Mouse (Mus musculus) liver, embryonic 14.5 days (tissue): ENCODE data around the gene Flt3l. TPM values are rescaled to one million over a fixed set of nuclear protein-coding genes. Genes with fewer than 3 reads are reported as not detected.
"Not testable (repeated sequence)": the region's sequence is repeated elsewhere in the genome, so short reads cannot be mapped to it uniquely, and the experiment has no call there.

ENCODE experiments used
- ATAC-seq: fragments of 200-750 bp; cut with Nextera tagmentation; 2 replicates; pipeline ENCODE4 v1.8.0; 2017; ENCODE audit warnings: moderate number of reproducible peaks, mild to moderate bottlenecking, moderate library complexity; ENCODE audit not compliant: insufficient read depth
- DNase-seq, 3 experiments: peaks; one replicate each; pipeline ENCODE4 v3.0.0-alpha.2; 2012 to 2013; ENCODE audit warnings: low read depth in 3 of 3, low spot score in 3 of 3
- H3K27ac ChIP-seq: fragments of 300-500 bp; sonication (generic); 2 replicates; pipeline ENCODE4 v1.5.1; 2014; ENCODE audit warnings: moderate library complexity, mild to moderate bottlenecking, control low read depth, inconsistent platforms
- H3K27me3 ChIP-seq: fragments of 300-500 bp; sonication (generic); 2 replicates; pipeline ENCODE4 v1.6.1; 2014; ENCODE audit warnings: mild to moderate bottlenecking, low read length, moderate library complexity; ENCODE audit not compliant: control insufficient read depth, insufficient read depth
- H3K36me3 ChIP-seq: fragments of 300-500 bp; sonication (generic); replicated peaks from 2 replicates; pipeline ENCODE4 v1.6.1; 2014; ENCODE audit warnings: low read depth; ENCODE audit not compliant: control insufficient read depth, insufficient read depth
- H3K4me1 ChIP-seq, 2 experiments: fragments of 200-500 bp in 1 of 2; fragments of 300-500 bp in 1 of 2; sonication (generic) in 1 of 2; replicated peaks; 2 replicates each; pipeline ENCODE4 v1.6.1; 2012 to 2014; ENCODE audit warnings: antibody characterized with exemption in 1 of 2, inconsistent platforms in 1 of 2, low read length in 1 of 2; ENCODE audit not compliant: control insufficient read depth in 2 of 2, insufficient read depth in 2 of 2
- H3K4me2 ChIP-seq: fragments of 300-500 bp; sonication (generic); 2 replicates; pipeline ENCODE4 v1.6.1; 2014; ENCODE audit warnings: low read depth, mild to moderate bottlenecking, control low read depth, moderate library complexity
- H3K4me3 ChIP-seq, 2 experiments: fragments of 200-500 bp in 1 of 2; fragments of 300-500 bp in 1 of 2; sonication (generic) in 1 of 2; 2 replicates each; pipeline ENCODE4 v1.5.1; 2012 to 2014; ENCODE audit warnings: low read depth in 2 of 2, low read length in 2 of 2, mild to moderate bottlenecking in 2 of 2, control low read depth in 1 of 2, inconsistent platforms in 1 of 2, moderate library complexity in 1 of 2; ENCODE audit not compliant: insufficient read depth in 1 of 2
- H3K9ac ChIP-seq: fragments of 300-500 bp; sonication (generic); replicated peaks from 2 replicates; pipeline ENCODE4 v1.6.1; 2014; ENCODE audit warnings: mild to moderate bottlenecking, control low read depth, moderate library complexity
- H3K9me3 ChIP-seq: fragments of 300-500 bp; sonication (generic); 2 replicates; pipeline ENCODE4 v1.6.1; 2016; ENCODE audit warnings: low read length, mixed read lengths; ENCODE audit not compliant: control insufficient read depth
- CTCF ChIP-seq: IDR thresholded peaks from 2 replicates; pipeline ENCODE4 v1.5.1; 2016; ENCODE audit warnings: antibody characterized with exemption, low read depth, control low read depth
- EP300 ChIP-seq: IDR thresholded peaks from 2 replicates; pipeline ENCODE4 v1.6.1; 2016; ENCODE audit warnings: antibody characterized with exemption, low read depth
- WGBS: fragments of 180-500 bp; shearing (Covaris S2); extraction: QIAGEN DNeasy Blood & Tissue Kit; methylation state at CpG from one replicate; pipeline ENCODE4 v1.1.7; 2014; ENCODE audit not compliant: insufficient replicate concordance; 5-methylcytosine and 5-hydroxymethylcytosine counted together
- polyA plus RNA-seq, 2 experiments: library from polyadenylated mRNA; depleted of rRNA in 1 of 2; stranded (reverse) in 1 of 2; unstranded in 1 of 2; fragments of >200 nt; fragmentation: Nextera tagmentation in 1 of 2; extraction: Ambion mirVana in 1 of 2; gene quantifications; 2 replicates each; pipeline versions ENCODE4 v1.2.1 to v1.2.3; 2012 to 2014

Gene Flt3l
- polyA plus RNA-seq, 2 experiments, result 3.9 to 12.1 TPM

DNA sequence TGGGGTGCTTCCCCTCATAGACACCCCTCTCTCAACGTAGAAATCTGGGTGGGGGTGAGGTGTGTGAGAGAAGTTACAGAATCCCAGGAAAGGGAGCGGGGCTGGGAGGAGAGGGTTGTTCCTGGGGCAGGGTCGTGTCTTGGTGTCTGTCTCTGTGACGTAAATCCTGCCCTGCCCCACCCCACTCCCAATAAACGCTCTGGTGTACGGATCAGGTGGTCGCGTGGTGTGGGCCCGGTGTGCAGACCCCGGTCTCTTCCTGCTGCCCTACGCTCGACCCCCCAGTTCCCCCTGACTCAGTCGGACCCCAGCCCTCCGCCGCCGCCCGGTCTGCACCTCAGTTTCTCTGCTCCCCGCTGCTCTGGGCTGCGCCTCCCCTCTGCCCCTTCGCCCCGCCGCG, 39.7 kb upstream of the Flt3l start:
- no peak for ATAC-seq
- no peak for DNase-seq
- H3K36me3 ChIP-seq, result no peaks in the 10 kb centered on the region
- no peak overlapping the region for H3K27ac ChIP-seq
- H3K4me3 ChIP-seq, result no peak overlapping the region
- H3K4me1 ChIP-seq, result no peaks in the 10 kb centered on the region
- no peak overlapping the region for H3K4me2 ChIP-seq
- TF ChIP-seq EP300 (no peak), CTCF (no peak)
- H3K27me3 ChIP-seq, result peaks cover 74% of the 10 kb centered on the region
- WGBS, result 3% methylated on average over 23 of the region's 23 CpGs
- H3K9ac ChIP-seq, result no peak overlapping the region
- no peaks in the 10 kb centered on the region for H3K9me3 ChIP-seq

DNA sequence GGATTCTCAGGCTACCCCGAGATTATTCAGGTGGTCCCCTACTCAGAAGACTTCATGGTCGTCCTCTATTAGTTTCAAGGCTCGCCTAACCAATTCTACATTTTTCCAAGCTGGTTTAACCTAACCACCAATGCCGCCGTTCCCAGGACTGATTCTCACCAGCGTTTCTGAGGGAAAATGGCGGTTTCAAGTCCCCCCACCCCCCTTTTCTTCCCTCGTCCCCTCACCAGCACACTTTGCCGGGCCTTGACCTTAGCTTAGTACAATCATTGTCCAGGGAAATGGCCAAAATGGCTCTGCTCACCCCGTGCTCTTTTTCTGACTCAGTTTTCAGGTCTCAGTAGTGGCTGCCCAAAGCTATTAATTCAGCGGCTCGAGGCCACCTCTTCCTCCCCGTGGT, 39.2 kb upstream of the Flt3l start:
- peaks cover 68% of the 10 kb centered on the region for H3K27me3 ChIP-seq

DNA sequence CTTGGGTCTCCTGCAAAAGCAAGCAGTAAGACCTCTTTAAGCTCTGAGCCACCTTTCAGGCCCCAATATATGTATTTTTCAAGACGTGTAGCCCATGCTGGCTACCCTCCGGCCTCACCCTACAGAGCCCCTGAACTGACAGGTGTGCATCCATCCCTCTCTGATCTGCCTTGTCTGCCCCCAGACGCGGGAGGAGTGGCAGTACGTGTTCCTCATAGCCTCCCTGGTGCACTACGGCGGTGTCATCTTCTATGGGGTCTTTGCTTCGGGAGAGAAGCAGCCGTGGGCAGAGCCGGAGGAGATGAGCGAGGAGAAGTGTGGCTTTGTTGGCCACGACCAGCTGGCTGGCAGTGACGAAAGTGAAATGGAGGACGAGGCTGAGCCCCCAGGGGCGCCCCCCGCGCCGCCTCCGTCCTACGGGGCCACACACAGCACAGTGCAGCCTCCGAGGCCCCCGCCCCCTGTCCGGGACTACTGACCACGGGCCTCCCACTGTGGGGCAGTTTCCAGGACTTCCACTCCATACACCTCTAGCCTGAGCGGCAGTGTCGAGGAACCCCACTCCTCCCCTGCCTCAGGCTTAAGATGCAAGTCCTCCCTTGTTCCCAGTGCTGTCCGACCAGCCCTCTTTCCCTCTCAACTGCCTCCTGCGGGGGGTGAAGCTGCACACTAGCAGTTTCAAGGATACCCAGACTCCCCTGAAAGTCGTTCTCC, 38.5 kb upstream of the Flt3l start:
- H3K4me3 ChIP-seq, result no peak overlapping the region
- H3K4me1 ChIP-seq, result no peaks in the 10 kb centered on the region
- H3K27me3 ChIP-seq, result peaks cover 62% of the 10 kb centered on the region
- ATAC-seq (no peak), DNase-seq (no peak)
- no peaks in the 10 kb centered on the region for H3K9me3 ChIP-seq
- no peak overlapping the region for H3K9ac ChIP-seq
- no peak overlapping the region for H3K27ac ChIP-seq
- WGBS, result 4% methylated on average over 26 of the region's 29 CpGs
- no peak overlapping the region for H3K4me2 ChIP-seq
- H3K36me3 ChIP-seq, result no peaks in the 10 kb centered on the region
- TF ChIP-seq EP300 (no peak), CTCF (no peak)

More for the DNA sequence above, 39.2 kb upstream of the Flt3l start:
- TF ChIP-seq CTCF (no peak), EP300 (no peak)
- H3K4me3 ChIP-seq, result no peak overlapping the region
- no peaks in the 10 kb centered on the region for H3K36me3 ChIP-seq
- DNase-seq, result no peak
- no peak for ATAC-seq
- 3% methylated on average over 13 of the region's 13 CpGs for WGBS
- no peaks in the 10 kb centered on the region for H3K4me1 ChIP-seq
- no peak overlapping the region for H3K9ac ChIP-seq
- H3K4me2 ChIP-seq, result no peak overlapping the region
- H3K27ac ChIP-seq, result no peak overlapping the region
- H3K9me3 ChIP-seq, result no peaks in the 10 kb centered on the region

DNA sequence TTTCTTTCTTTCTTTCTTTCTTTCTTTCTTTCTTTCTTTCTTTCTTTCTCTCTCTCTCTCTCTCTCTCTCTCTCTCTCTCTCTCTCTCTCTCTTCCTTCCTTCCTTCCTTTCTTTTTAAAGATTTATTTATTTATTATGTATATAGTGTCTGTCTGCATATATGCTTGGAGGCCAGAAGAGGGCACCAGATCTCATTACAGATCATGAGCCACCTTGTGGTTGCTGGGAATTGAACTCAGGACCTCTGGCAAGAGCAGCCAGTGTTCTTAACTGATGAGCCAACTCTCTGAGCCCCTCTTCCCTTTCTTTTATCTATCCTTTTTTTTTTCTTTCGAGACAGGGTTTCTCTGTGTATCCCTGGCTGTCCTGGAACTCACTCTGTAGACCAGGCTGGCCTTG, 37.5 kb upstream of the Flt3l start:
- not testable (repeated sequence) for H3K36me3 ChIP-seq, H3K9me3 ChIP-seq, H3K4me2 ChIP-seq, H3K9ac ChIP-seq, H3K4me1 ChIP-seq, H3K27ac ChIP-seq, H3K4me3 ChIP-seq, DNase-seq, ATAC-seq
- 46% methylated on average over 1 of the region's 1 CpGs for WGBS
- TF ChIP-seq CTCF, result peak; percentile 60
- peaks cover 59% of the 10 kb centered on the region for H3K27me3 ChIP-seq

DNA sequence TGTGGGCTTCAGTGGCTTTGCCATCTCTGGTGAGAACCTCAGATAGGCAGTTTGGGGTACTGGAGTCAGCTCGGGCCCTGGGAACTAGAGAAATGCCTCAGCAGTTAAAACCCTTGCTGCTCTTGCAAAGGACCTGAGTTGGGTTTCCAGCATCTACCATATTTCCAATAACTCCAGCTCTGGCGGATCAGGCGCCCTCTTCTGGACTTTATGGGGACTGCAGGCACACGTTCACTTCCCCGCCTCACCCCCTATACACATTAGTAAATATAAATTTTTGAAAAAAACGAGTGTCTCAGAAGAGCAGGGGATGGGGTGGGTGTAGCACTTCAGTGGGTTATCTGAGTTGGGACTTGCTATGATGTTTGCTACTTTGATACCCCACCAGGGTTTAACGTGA, 36.7 kb upstream of the Flt3l start:
- 38% methylated on average over 7 of the region's 7 CpGs for WGBS
- H3K9me3 ChIP-seq, result peaks cover 4% of the 10 kb centered on the region; the same call in 1 of the 2 replicates
- H3K9ac ChIP-seq, result no peak overlapping the region
- TF ChIP-seq CTCF, result peak; percentile 79
- TF ChIP-seq EP300, result no peak
- no peaks in the 10 kb centered on the region for H3K4me1 ChIP-seq
- no peak overlapping the region for H3K4me3 ChIP-seq
- H3K4me2 ChIP-seq, result no peak overlapping the region
- no peak for DNase-seq
- peaks cover 59% of the 10 kb centered on the region for H3K27me3 ChIP-seq
- ATAC-seq, result no peak
- no peaks in the 10 kb centered on the region for H3K36me3 ChIP-seq
- H3K27ac ChIP-seq, result no peak overlapping the region
